Mouse (Mus musculus): ENCODE results near the gene Stx1b. TPM values are rescaled to one million over a fixed set of nuclear protein-coding genes. Genes with fewer than 3 reads are reported as not detected.

Gene Stx1b
- total RNA-seq, 1 experiment from 2014 or later = 0.64 TPM

GRCm38 (mm10) chr7:127820836-127821509 is 3.4 kb downstream of the Stx1b start:
- ATAC-seq (replicated peaks; ENCODE audit: low read depth, poor library complexity, severe bottlenecking) = no peak

DNA sequence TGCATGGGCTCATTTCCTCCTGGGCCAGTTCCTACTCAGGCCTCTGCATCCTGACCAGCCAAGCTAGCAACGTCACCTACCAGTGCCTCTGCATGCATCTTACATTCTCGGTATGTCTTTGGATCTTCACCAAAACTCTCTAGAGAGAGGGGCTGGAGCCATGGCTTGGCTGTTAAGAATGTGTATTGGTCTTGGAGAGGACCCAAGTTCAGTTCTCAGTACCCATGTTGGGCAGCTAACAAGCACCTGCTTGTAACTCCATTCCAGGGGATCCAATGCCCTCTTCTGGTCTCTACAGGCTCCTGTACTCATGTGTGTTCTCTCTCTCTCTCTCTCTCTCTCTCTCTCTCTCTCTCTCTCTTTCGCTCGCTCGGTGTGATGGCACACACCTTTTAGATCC is 6.6 kb downstream of the Stx1b start:
- no peak for ATAC-seq (replicated peaks; ENCODE audit: low read depth, poor library complexity, severe bottlenecking)

DNA sequence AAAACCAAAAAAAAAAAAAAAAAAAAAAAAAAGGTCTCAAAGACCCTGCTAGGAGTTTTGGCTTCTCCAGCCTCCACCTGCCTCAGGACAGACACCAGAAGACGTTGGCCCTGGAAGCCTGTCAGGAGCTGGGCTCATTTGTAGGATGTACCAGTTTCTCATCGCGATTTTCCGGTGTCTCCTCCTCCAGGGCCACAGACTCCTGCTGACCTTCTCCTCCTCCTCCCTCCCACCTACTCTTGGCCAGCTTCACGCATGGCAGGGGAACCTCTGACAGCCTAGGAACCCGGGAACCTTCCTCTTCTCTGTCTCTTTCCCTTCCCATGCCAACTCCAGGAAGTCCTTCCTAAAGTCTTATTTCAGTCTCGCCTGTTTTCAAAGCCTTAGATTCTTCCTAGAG is 7.3 kb downstream of the Stx1b start:
- ATAC-seq (replicated peaks; ENCODE audit: low read depth, poor library complexity, severe bottlenecking) = no peak

DNA sequence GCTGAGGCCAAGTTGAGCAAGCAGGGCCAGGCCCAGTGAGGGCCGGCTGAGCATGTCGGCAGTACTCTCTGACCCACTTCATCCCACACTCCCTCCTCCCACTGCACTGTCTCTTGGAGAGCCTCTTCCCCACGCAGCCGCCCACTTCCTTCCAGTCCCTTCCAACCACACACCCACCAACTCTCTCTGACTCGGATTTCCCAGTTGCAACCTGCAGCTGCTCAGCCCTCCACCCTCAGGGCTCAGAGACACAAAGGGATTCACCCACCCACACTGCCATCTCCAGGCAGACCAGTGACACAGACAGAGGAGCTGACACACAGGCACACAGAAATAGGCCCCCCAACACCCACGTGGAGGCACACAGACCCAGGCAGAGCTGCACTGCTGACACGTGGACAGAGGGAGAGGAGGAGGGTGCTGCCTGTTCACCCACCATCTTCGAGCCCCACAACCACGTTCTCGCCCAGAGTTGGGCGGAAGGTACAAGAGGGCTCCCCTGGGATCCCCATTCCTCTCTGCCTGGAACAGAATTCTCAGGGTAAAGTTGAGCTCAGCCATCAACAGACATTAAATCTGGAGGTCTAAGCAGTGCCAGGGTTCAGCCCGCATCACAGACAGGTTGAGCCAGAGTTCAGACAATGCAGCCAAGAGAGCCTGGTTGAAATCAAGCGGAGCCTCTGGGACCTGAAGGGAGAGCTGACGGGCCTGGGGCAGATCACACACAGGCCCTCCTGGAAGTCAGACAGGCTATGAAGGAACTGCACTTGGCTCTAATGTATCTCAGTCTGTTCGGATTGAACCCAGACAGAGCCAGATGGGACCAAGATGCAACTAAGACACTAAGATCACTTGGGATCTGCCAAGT is 8.2 kb downstream of the Stx1b start:
- peak; percentile 94 for ATAC-seq (replicated peaks; ENCODE audit: low read depth, poor library complexity, severe bottlenecking)

DNA sequence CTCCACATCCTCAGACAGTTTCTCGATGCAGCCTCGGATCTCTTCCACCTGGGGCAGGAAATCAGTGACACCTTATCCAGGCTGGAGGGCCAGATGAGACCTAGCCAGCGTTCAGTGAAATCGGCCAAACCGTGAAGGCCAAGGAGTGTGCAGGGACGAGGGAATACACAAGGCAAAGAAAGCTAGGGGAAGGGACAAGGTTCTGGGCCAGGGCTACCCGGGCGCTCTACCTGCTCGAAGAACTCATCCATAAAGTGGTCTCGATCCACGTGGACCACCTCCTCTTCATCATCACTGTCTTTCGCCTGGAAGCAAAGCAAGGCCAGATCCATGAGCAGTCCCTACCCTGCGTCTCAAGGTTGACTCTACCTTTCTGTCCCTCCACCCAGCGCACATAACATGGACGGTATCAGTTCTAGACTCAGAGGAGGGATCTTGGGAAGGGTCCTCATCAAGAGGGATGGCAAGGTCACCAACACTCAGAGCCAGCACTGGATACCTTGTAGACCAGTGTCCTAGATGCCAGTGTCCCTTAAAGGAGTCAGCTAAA is 9.2 kb downstream of the Stx1b start:
- ATAC-seq (replicated peaks; ENCODE audit: low read depth, poor library complexity, severe bottlenecking) = no peak

DNA sequence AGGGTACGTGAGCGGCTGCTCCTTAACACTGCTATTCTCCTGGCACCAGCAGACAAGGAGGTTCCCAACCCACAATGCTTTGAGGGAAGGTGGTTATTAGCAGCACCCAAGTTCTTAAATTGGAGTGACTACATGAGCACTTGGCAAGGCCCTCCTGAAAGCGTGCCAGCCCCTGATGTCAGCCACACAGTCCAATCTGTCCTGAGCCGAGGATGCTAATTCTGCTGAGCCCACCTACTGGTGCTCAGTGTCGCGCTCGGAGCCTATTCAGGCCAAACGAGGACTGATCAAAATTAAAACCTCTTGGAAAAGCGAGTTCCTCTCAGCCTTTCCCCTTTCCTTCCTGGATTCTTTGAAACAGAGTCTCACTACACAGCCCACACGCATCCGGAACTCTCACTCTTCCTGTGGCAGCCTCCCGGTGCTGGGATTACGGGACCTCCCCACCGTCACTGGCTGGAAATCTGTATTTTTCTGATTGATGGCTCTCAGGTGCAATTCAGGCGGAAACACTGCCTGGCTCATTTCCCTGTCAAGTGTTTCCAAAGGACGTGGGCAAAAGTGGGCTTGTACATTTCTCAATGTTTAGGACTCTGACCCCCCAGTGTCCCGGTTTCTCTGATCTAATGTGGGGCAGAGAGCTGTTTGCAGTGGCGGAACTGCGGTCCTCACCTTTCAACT is 10.0 kb downstream of the Stx1b start:
- no peak for ATAC-seq (replicated peaks; ENCODE audit: low read depth, poor library complexity, severe bottlenecking)

DNA sequence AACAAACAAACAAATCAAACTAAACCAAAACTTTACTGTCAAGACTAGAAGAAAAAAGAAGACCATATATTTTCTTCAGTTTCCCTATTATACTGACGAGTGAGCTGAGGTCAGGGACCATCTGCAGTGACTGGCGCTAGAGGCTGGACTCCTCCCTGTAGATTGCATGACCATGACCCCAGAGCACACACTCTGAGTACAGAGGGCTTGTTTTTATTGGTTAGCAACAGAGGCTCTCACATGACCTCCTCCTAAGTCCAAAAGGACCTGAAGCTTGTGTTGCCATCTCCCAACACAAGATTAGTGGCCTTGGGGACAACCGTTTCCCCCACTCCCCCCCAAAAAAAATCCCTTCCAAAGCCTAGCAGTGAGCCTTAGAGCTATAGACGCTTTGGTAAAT is 10.5 kb downstream of the Stx1b start:
- ATAC-seq (replicated peaks; ENCODE audit: low read depth, poor library complexity, severe bottlenecking) = no peak

DNA sequence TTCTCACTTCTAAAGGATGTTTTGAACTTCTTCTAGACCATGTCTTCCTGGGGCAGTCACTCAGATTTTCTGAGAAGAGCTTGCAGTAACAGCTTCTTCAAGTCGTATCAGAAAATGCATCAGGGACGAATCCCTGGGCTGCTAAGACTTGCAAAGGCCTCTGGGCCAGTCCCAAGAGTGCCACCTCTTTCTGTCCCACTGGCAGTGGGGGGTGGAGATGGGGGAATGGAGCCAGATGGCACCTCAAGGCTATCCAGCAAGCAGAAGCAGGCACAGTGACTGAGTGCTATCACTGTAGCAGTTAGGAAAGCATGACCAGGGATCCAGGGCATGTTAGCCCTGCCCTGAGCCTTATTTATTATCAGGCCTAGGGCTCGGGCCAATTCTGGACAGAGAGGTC is 12.1 kb downstream of the Stx1b start:
- ATAC-seq (replicated peaks; ENCODE audit: low read depth, poor library complexity, severe bottlenecking) = no peak

- ATAC-seq (replicated peaks; ENCODE audit: low read depth, poor library complexity, severe bottlenecking) = no peak
Observed at GRCm38 (mm10) chr7:127811240-127811639, 13.1 kb downstream of the Stx1b start.

DNA sequence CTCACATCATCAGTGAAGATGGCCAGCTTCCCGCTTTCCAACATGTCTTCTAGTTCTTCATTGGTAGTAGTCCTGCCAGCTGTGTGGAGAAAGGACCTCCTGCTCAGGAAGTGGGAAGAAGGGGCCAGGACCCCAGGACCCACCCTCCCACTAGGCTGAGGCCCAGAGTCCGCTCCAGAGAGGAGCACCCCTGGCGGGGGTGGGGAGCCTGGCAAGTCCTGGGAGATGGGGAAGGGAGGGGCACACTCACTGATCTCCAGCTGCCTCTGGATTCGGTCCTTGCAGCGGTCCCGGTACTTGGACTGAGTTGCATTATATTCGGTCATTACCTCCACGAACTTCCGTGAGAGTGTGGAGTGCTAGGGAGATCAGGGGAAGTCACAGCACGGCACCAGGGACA is 13.7 kb downstream of the Stx1b start:
- no peak for ATAC-seq (replicated peaks; ENCODE audit: low read depth, poor library complexity, severe bottlenecking)

- no peak for ATAC-seq (replicated peaks; ENCODE audit: low read depth, poor library complexity, severe bottlenecking)
Observed at GRCm38 (mm10) chr7:127809846-127810245, 14.5 kb downstream of the Stx1b start.

- no peak for ATAC-seq (replicated peaks; ENCODE audit: low read depth, poor library complexity, severe bottlenecking)
Observed at GRCm38 (mm10) chr7:127808821-127809220, 15.5 kb downstream of the Stx1b start.

- no peak for ATAC-seq (replicated peaks; ENCODE audit: low read depth, poor library complexity, severe bottlenecking)
Observed at GRCm38 (mm10) chr7:127802313-127802712, 22.0 kb downstream of the Stx1b start.

GRCm38 (mm10) chr7:127801010-127801621 is 23.2 kb downstream of the Stx1b start:
- ATAC-seq (replicated peaks; ENCODE audit: low read depth, poor library complexity, severe bottlenecking) = no peak

DNA sequence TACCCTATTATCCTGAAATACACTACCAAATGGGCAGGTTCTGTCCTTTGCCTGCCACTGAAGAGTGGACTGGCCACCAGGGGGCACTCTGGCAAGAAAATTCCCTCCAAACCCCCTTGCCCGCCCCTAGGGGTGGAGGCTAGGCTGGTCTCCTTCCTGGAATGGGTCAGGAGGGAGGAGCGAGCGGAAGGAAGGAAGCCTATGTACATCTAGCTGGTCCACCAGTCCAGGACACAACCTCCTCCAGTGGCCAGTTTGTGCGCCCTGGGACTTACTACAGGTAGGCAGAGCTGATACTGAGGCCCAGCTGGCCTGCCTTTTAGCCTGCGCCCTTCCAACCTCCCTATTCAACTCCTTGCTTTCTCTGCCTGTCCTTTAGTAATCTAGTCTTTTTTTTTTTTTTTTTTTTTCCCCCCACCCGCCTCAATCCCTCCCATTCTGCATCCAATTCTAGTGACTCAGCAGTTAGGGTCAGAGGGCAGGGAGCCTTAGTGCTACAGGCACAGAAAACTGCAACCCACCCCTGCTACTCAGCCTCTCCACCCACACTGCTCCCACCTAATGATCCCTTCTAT is 23.8 kb downstream of the Stx1b start, which contains the start of gene Hsd3b7:
Gene Hsd3b7, plus strand, starts transcription at position 170 of the 575 bp plus-strand sequence.
- ATAC-seq (replicated peaks; ENCODE audit: low read depth, poor library complexity, severe bottlenecking) = peak; percentile 91

DNA sequence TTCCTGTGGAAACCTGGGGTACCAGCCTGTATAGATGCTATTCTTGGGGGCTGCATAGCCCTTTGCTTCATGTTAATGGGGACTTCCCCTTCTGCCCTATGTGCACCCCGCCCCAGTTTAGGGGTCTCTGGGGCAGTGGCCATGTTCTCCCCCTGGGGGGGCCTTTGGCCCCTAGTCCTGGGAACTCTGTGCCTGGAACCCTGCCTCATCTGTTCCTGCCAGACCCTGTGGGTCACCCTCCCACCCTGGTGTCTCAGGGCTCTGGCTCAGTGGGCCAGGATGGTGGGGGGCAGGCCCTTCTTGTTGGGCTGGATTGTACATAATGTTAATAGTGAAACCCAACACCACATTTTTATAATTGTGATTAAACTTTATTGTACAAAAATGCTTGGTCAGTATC is 24.6 kb downstream of the Stx1b start:
- ATAC-seq (replicated peaks; ENCODE audit: low read depth, poor library complexity, severe bottlenecking) = no peak

DNA sequence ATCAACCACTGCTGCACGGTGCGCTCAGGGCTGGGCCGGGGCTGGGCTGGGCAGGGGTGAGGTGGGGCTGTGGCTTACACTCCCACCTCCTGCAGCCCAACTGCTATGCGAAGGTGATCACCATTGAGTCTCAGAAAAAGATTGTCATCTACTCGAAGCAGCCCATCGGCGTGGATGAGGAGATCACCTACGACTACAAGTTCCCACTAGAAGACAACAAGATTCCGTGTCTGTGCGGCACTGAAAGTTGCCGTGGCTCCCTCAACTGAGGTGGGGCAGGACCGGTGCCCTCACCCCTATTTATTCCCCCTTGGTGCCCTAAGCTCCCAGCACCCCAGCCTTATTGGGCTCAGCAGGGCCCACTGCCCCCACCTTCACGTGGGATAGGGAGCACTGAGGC is 25.1 kb downstream of the Stx1b start:
- no peak for ATAC-seq (replicated peaks; ENCODE audit: low read depth, poor library complexity, severe bottlenecking)

GRCm38 (mm10) chr7:127798591-127798990 is 25.8 kb downstream of the Stx1b start:
- ATAC-seq (replicated peaks; ENCODE audit: low read depth, poor library complexity, severe bottlenecking) = no peak

- no peak for ATAC-seq (replicated peaks; ENCODE audit: low read depth, poor library complexity, severe bottlenecking)
Observed at GRCm38 (mm10) chr7:127797076-127797845, 27.1 kb downstream of the Stx1b start.

Data from common myeloid progenitor, adult 5-6 weeks (primary cell).